Mouse (Mus musculus): ENCODE results near the gene 6030408B16Rik. TPM values are rescaled to one million over a fixed set of nuclear protein-coding genes. Genes with fewer than 3 reads are reported as not detected.

Gene 6030408B16Rik
- 1 to 10 TPM; 1.3 to 1.5 TPM for total RNA-seq (2021)

GRCm38 (mm10) chr15:101293025-101293621 lies at the start of gene 6030408B16Rik:
TSS of gene 6030408B16Rik (plus strand) at chr15:101293212.
- intact Hi-C loops (cut with DNase I), result no loop called here
- DNase-seq (ENCODE audit: low spot score), result no peak

GRCm38 (mm10) chr15:101244012-101244411 lies 49.0 kb upstream of the 6030408B16Rik start:
- DNase-seq (ENCODE audit: low spot score), result no peak
- intact Hi-C loops (cut with DNase I), result loop anchor here (10.0 kb wide), 1 partner anchor 741 kb away; no protein-coding TSS in a partner anchor

- DNase-seq (ENCODE audit: low spot score), result peak; percentile 97
- intact Hi-C loops (cut with DNase I), result loop anchor here (10.0 kb wide), 1 partner anchor 738 kb away; no protein-coding TSS in a partner anchor
These were observed 46.5 kb upstream of the 6030408B16Rik start for GRCm38 (mm10) chr15:101246231-101247154.

- no peak for DNase-seq (ENCODE audit: low spot score)
- intact Hi-C loops (cut with DNase I), result loop anchor here (10.0 kb wide), 1 partner anchor 738 kb away; no protein-coding TSS in a partner anchor
These were observed 45.9 kb upstream of the 6030408B16Rik start for GRCm38 (mm10) chr15:101247155-101247498.

- DNase-seq (ENCODE audit: low spot score), result no peak
- intact Hi-C loops (cut with DNase I), result loop anchor here (10.0 kb wide), 1 partner anchor 737 kb away; no protein-coding TSS in a partner anchor
These were observed 44.8 kb upstream of the 6030408B16Rik start for GRCm38 (mm10) chr15:101248029-101248710.

GRCm38 (mm10) chr15:101250220-101250800 lies 42.7 kb upstream of the 6030408B16Rik start:
- intact Hi-C loops (cut with DNase I), result no loop called here
- no peak for DNase-seq (ENCODE audit: low spot score)

- no peak for DNase-seq (ENCODE audit: low spot score)
- intact Hi-C loops (cut with DNase I), result no loop called here
These were observed 41.1 kb upstream of the 6030408B16Rik start for GRCm38 (mm10) chr15:101251930-101252329.

GRCm38 (mm10) chr15:101252614-101253013 lies 40.4 kb upstream of the 6030408B16Rik start:
- DNase-seq (ENCODE audit: low spot score), result no peak
- intact Hi-C loops (cut with DNase I), result no loop called here

GRCm38 (mm10) chr15:101253563-101253885 lies 39.5 kb upstream of the 6030408B16Rik start:
- no peak for DNase-seq (ENCODE audit: low spot score)
- intact Hi-C loops (cut with DNase I), result no loop called here

GRCm38 (mm10) chr15:101253886-101254795 lies 38.9 kb upstream of the 6030408B16Rik start, which contains the start of gene Nr4a1:
TSS of gene Nr4a1 (plus strand) at chr15:101254269.
- intact Hi-C loops (cut with DNase I), result no loop called here
- DNase-seq (ENCODE audit: low spot score), result peak; percentile 86

GRCm38 (mm10) chr15:101255842-101256462 lies 37.1 kb upstream of the 6030408B16Rik start:
- DNase-seq (ENCODE audit: low spot score), result no peak
- intact Hi-C loops (cut with DNase I), result no loop called here

- intact Hi-C loops (cut with DNase I), result no loop called here
- DNase-seq (ENCODE audit: low spot score), result no peak
These were observed 36.4 kb upstream of the 6030408B16Rik start for GRCm38 (mm10) chr15:101256463-101257206.

- intact Hi-C loops (cut with DNase I), result no loop called here
- no peak for DNase-seq (ENCODE audit: low spot score)
These were observed 34.6 kb upstream of the 6030408B16Rik start for GRCm38 (mm10) chr15:101258420-101258819.

GRCm38 (mm10) chr15:101259922-101260321 lies 33.1 kb upstream of the 6030408B16Rik start:
- no peak for DNase-seq (ENCODE audit: low spot score)

GRCm38 (mm10) chr15:101260387-101260786 lies 32.6 kb upstream of the 6030408B16Rik start:
- peak; percentile 85 for DNase-seq (ENCODE audit: low spot score)
- intact Hi-C loops (cut with DNase I), result no loop called here

More at GRCm38 (mm10) chr15:101259922-101260321, 33.1 kb upstream of the 6030408B16Rik start:
- intact Hi-C loops (cut with DNase I), result no loop called here

- no peak for DNase-seq (ENCODE audit: low spot score)
- intact Hi-C loops (cut with DNase I), result no loop called here
These were observed 32.0 kb upstream of the 6030408B16Rik start for GRCm38 (mm10) chr15:101260874-101261622.

- DNase-seq (ENCODE audit: low spot score), result no peak
These were observed 30.5 kb upstream of the 6030408B16Rik start for GRCm38 (mm10) chr15:101262502-101262901.

More at GRCm38 (mm10) chr15:101262502-101262901, 30.5 kb upstream of the 6030408B16Rik start:
- intact Hi-C loops (cut with DNase I), result no loop called here
